Mouse (Mus musculus) cerebellum, adult 8-10 months (tissue): ENCODE data around the gene Rapgef2.

Experiments
- DNase-seq: peaks from one replicate; pipeline ENCODE4 v3.0.0; 2022

Rapgef2 gene

GRCm38 (mm10) chr3:79286376-79287107 is at the start of gene Rapgef2:
TSS of gene Rapgef2 (minus strand) at chr3:79286517.
- peak; percentile 72 for DNase-seq

GRCm38 (mm10) chr3:79333643-79334200 is 47.4 kb upstream of the Rapgef2 start:
- DNase-seq, result no peak

- DNase-seq, result no peak
These were observed 46.7 kb upstream of the Rapgef2 start for GRCm38 (mm10) chr3:79333051-79333450.

- DNase-seq, result no peak
These were observed 43.5 kb upstream of the Rapgef2 start for GRCm38 (mm10) chr3:79329691-79330315.

GRCm38 (mm10) chr3:79324697-79325526 is 38.6 kb upstream of the Rapgef2 start:
- no peak for DNase-seq

- no peak for DNase-seq
These were observed 27.8 kb upstream of the Rapgef2 start for GRCm38 (mm10) chr3:79314006-79314698.

GRCm38 (mm10) chr3:79311895-79312294 is 25.6 kb upstream of the Rapgef2 start:
- no peak for DNase-seq

GRCm38 (mm10) chr3:79310184-79310583 is 23.9 kb upstream of the Rapgef2 start:
- DNase-seq, result no peak

- no peak for DNase-seq
These were observed 22.3 kb upstream of the Rapgef2 start for GRCm38 (mm10) chr3:79308605-79309004.

GRCm38 (mm10) chr3:79299401-79299800 is 13.1 kb upstream of the Rapgef2 start:
- no peak for DNase-seq

- DNase-seq, result no peak
These were observed 11.0 kb upstream of the Rapgef2 start for GRCm38 (mm10) chr3:79297281-79297680.

GRCm38 (mm10) chr3:79296586-79296985 is 10.3 kb upstream of the Rapgef2 start:
- no peak for DNase-seq

GRCm38 (mm10) chr3:79296049-79296448 is 9.7 kb upstream of the Rapgef2 start:
- no peak for DNase-seq

GRCm38 (mm10) chr3:79294701-79295100 is 8.4 kb upstream of the Rapgef2 start:
- DNase-seq, result no peak

- DNase-seq, result no peak
These were observed 6.7 kb upstream of the Rapgef2 start for GRCm38 (mm10) chr3:79293023-79293422.

- DNase-seq, result no peak
These were observed 2.7 kb upstream of the Rapgef2 start for GRCm38 (mm10) chr3:79289050-79289449.

GRCm38 (mm10) chr3:79287699-79288458 is 1.6 kb upstream of the Rapgef2 start:
- no peak for DNase-seq

GRCm38 (mm10) chr3:79287108-79287576 is 825 bp upstream of the Rapgef2 start:
- DNase-seq, result peak; percentile 93

- DNase-seq, result peak; percentile 50
These were observed 314 bp downstream of the Rapgef2 start for GRCm38 (mm10) chr3:79286031-79286375.

GRCm38 (mm10) chr3:79285097-79285675 is 1.1 kb downstream of the Rapgef2 start:
- DNase-seq, result peak; percentile 47

GRCm38 (mm10) chr3:79283976-79284375 is 2.3 kb downstream of the Rapgef2 start:
- DNase-seq, result no peak
